Mouse (Mus musculus): ENCODE measurements around the gene Serpine3.

GRCm38 (mm10) chr14:62663367-62663766 lies at the start of gene Serpine3:
- TF ChIP-seq TAL1 (IDR thresholded peaks at IDR 0.05; ENCODE audit: low read length) (no peak), GATA1 (IDR thresholded peaks at IDR 0.05; ENCODE audit: low read length) (no peak)
